Mouse (Mus musculus) embryo, embryonic 9.5 days (tissue): ENCODE data around the gene Gm20518.

Experiments used
- DNase-seq: peaks from one replicate; pipeline ENCODE4 v3.0.0-alpha.2; 2017; ENCODE audit errors: extremely low spot score

Gm20518 gene

GRCm38 (mm10) chr16:17807192-17808009 is 84.1 kb downstream of the Gm20518 start:
- DNase-seq = peak; percentile 90

- DNase-seq = peak; percentile 73
Measured at GRCm38 (mm10) chr16:17806581-17807191, 84.8 kb downstream of the Gm20518 start.

- no peak for DNase-seq
Measured at GRCm38 (mm10) chr16:17804982-17805381, 86.5 kb downstream of the Gm20518 start.

GRCm38 (mm10) chr16:17804449-17804912 is 87.0 kb downstream of the Gm20518 start:
- DNase-seq = peak; percentile 82

- peak; percentile 47 for DNase-seq
Measured at GRCm38 (mm10) chr16:17803675-17804448, 87.6 kb downstream of the Gm20518 start.

- DNase-seq = peak; percentile 48
Measured at GRCm38 (mm10) chr16:17802839-17803674, 88.4 kb downstream of the Gm20518 start.

GRCm38 (mm10) chr16:17802456-17802838 is 89.0 kb downstream of the Gm20518 start:
- DNase-seq = no peak

- DNase-seq = no peak
Measured at GRCm38 (mm10) chr16:17801777-17802455, 89.6 kb downstream of the Gm20518 start.

GRCm38 (mm10) chr16:17799584-17799983 is 91.9 kb downstream of the Gm20518 start:
- no peak for DNase-seq

- peak; percentile 77 for DNase-seq
Measured at GRCm38 (mm10) chr16:17798321-17799180, 92.9 kb downstream of the Gm20518 start.

- peak; percentile 60 for DNase-seq
Measured at GRCm38 (mm10) chr16:17797812-17798311, 93.6 kb downstream of the Gm20518 start.

- peak; percentile 72 for DNase-seq
Measured at GRCm38 (mm10) chr16:17796971-17797811, 94.3 kb downstream of the Gm20518 start, which contains the start of gene Scarf2. Gene Scarf2 (plus strand): TSS chr16:17797282.

- DNase-seq = no peak
Measured at GRCm38 (mm10) chr16:17796519-17796918, 95.0 kb downstream of the Gm20518 start.

- DNase-seq = no peak
Measured at GRCm38 (mm10) chr16:17795643-17796042, 95.8 kb downstream of the Gm20518 start.

GRCm38 (mm10) chr16:17794047-17794446 is 97.4 kb downstream of the Gm20518 start:
- no peak for DNase-seq

GRCm38 (mm10) chr16:17792728-17793127 is 98.7 kb downstream of the Gm20518 start:
- DNase-seq = no peak

GRCm38 (mm10) chr16:17785337-17785736 is 106.1 kb downstream of the Gm20518 start:
- no peak for DNase-seq
